Mouse (Mus musculus) cerebellum, postnatal 10 days (tissue): ENCODE data around the gene Alyref.
A peak's percentile ranks its signal among the peaks of the same experiment; 100 is the strongest.
"Not testable (repeated sequence)": the region's sequence is repeated elsewhere in the genome, so short reads cannot be mapped to it uniquely, and the experiment has no call there.

Experiments used
- DNase-seq, 2 experiments: peaks; one replicate each; pipeline ENCODE4 v3.0.0; 2021; ENCODE audit warnings: mixed read lengths in 2 of 2

The Alyref gene

DNA sequence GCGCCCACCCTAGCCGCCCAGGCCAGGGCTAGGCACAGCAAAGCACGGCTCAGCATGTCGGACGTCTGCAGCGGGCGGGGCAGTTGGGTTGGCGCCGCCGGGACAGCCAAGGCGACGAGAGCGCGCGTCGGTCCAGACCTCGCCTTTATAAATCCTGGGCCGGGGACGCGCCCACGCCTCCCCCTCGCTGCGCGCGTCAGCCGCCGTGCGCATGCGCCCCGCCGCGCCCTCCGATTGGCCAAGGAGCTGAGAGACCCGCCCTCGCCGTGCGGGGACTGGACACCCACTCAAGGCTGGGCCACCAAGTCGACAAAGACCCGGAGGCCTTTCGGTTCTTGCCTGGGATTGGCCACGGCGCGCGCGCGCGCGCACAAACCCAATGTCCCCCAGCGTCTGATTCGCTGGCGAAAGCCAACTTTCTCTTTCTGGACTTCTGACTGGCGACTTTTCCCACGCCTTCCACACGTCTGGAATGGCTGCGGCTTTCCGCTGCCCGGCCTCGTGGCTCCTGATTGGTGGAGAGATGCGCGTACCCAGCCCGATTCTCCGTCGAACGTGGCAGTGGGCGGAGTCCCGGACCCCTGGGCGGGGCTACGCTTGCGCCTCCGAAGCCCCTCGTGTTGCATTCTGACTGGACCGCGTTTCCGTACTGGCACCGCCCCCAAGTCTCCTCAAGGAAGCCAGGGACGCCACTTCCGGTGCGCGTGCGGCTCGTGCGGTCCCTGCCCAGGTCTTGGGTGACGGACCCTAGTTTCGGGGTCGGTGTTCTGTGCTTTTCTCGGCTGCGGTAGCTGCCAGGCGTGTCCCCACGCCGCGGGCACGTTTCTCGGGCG lies 25.2 kb downstream of the Alyref start, which contains the start of gene P4hb:
P4hb (minus strand) TSS at position 502 of the 833 bp plus-strand sequence.
- peak; percentile 100 for DNase-seq

GRCm38 (mm10) chr11:120572417-120572751 lies 25.8 kb downstream of the Alyref start:
- DNase-seq: no peak

DNA sequence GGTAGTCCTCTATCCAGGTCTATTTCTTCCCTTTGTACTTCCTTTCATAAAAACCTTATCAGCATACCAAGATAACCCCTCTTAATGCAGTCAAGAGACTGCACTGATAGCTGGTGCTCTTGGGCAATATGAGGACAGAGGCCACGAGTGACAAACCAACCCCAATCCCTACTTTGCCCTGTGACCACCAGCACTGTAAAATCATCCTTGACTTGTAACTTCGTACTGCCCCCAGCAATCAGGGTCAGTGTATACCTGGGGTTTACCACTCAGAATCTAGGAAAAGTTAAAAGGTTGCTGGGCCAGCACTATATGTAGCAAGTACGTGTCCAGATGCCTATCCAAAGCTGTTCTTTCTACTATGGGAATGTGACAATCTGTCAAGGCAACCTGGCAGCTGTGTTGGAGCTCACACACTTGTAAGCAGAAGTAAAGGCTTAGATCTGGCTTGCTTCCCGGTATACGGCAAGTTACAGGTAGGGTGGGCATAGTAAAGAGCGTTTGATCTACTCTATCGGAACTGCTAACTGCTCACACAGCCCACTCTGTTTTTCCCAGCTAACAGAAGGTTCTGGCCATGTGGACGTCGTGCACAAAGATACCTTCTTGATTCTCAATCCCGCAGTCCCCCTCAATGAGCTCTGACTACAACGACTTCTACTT lies 26.3 kb downstream of the Alyref start:
- DNase-seq: peak; percentile 20 to 34

- no peak for DNase-seq
These were observed 27.0 kb downstream of the Alyref start for GRCm38 (mm10) chr11:120571122-120571521.

DNA sequence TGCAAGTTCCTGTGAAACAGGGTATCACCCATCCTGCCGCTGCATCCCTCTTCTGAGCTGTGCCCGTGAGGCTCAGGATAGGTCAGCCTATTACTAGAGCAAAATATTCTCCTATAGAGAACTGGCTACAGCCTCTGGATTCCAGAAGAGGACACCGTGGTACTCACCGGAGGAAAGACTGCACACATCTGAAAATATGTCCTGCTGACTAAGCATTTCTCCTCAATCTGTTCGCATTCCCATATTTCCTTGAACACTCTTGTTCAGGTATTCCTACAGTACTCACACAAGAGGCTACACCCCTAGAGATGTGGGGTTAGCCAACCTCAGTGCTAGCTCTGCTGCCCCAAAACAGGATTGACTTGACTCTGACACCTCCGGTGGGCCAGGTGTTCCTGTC lies 29.8 kb downstream of the Alyref start:
- DNase-seq: no peak

GRCm38 (mm10) chr11:120565114-120565513 lies 33.1 kb downstream of the Alyref start:
- DNase-seq: no peak

GRCm38 (mm10) chr11:120562949-120563348 lies 35.2 kb downstream of the Alyref start:
- DNase-seq: no peak

DNA sequence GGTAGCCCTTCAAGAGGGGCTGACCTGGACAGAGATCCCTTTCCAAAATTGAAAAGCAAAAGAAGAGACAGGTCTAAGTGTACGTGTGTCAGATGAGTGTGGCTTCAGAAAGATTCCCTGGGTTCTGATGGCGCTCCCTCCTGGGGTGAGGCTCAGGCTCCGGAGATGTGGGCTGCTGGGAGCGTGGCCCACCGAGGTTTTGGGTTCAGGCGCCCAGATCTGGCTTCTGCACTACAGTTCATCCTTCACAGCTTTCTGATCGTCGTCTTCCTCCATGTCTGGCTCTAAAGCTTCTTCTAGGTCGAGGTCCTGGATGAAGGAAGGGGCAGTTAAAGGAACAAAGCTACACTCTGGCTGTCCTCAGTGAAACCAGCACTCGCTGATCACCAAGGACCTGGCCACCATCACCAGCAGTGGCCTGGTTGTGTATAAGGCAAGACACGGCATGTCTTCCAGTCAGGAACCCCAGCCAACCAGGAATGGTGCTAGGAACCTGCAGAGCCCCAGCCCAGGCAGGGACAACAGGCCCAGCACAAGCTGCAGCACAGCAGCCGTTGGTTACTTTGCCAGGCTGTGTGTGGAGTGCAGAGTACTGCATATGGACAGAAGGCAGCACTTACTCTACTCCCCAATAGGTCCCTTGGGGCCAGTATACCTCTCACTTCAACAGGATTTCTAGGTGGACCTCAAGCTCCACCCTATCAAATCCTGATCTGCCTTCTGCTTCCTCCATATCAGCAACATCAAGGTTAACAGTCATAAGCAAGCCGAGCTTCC lies 37.0 kb downstream of the Alyref start:
- no peak for DNase-seq

GRCm38 (mm10) chr11:120558843-120559242 lies 39.3 kb downstream of the Alyref start:
- not testable (repeated sequence) for DNase-seq

DNA sequence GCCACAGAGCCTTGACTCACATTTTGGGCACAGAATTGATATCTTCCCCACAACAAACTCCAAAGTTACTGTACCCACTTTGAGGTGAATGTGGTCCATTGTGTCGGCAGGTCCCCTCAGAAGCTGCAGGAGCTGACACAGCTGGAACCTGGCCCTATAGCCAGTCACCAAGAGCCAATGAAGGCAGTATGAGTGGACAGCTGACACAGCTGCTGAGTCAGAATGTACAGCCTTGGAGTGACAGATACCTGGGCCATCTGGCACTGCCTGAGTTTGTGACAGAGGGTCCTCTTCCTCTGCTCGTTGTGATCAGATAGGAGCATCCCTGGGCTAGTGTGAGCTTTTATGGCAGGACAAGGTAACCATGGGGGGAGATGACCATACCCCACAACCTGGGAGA lies 42.9 kb downstream of the Alyref start:
- DNase-seq: no peak

DNA sequence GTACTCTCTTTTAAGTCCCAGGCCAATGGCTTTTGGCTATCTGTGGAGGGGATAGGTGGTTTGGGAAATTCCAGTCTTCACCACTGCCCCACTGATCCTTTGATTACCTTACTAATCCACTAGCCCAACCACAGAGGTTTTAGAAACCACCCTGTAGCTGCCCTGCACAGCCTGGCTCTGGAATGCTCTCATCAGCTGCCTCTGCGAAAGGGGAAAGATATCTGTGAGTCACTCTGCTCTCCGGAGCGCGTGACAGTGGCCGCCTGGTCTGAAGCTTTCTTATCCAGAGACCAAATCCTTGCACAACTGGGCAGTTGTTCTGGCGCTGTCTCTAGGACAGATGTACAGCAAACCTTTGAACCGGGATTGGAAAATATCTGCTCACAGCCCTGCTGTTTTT lies 43.3 kb downstream of the Alyref start:
- DNase-seq: no peak

DNA sequence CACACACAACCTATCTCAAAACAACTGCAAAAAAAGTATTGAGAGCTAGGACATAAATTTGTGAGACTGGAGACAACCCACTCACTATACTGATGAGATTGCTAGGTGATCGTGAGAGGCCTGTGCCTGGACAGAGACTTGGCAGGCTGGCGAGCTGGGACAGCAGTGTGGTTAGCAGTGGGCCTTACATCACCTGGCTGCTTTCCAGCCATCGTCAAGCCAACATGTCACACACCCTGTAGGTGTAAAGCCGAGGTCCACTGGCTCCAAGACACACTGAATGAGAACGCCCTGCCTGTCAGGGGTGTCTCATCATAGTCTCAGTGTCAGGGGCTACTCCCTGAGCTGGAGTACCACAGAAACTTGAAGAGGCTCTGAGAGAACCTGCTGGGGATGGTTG lies 45.4 kb downstream of the Alyref start:
- no peak for DNase-seq

DNA sequence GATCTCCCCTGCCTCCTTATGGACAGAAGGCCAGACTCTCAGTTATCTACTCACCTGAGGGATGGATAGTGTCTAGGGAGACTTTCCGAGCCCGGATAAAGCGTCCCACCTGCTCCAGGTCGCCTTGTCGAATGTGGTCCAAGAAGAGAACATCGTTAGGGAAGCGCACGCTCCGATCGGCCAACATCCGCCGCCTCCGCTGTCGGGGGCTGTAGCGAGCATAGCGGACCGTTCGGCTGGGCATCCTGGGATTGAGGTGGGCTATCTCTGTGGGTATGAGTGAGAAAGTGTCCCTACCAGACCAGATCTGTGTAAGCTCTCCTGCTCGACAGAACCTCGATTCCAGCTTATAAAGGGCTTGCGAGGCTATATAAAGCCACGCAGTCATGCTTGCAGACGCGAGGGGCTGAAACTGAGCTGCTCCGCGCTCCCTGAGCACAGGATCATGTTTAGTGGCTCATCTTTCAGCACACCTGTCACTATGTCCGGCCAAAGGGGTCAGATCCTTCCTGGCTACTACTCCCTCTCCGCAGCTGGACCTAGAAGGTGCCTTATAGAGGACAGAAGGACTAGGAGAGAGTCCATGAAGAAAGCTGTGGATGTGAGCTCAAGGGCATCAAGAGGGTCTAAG lies 47.2 kb downstream of the Alyref start, which contains the start of gene Ppp1r27:
Ppp1r27 (minus strand) TSS at position 323 of the 631 bp plus-strand sequence.
- DNase-seq: no peak

- DNase-seq: peak in 1 of 2 experiments; percentile 41
These were observed 48.0 kb downstream of the Alyref start for GRCm38 (mm10) chr11:120549986-120550809.

GRCm38 (mm10) chr11:120549168-120549945 lies 48.8 kb downstream of the Alyref start, which contains the start of gene Mcrip1:
Mcrip1 (minus strand) TSS chr11:120549727.
- DNase-seq: peak; percentile 98

- no peak for DNase-seq
These were observed 49.4 kb downstream of the Alyref start for GRCm38 (mm10) chr11:120548786-120549167.

- DNase-seq: no peak
These were observed 50.0 kb downstream of the Alyref start for GRCm38 (mm10) chr11:120548214-120548613.

- DNase-seq: no peak
These were observed 50.7 kb downstream of the Alyref start for GRCm38 (mm10) chr11:120547469-120547868.

DNA sequence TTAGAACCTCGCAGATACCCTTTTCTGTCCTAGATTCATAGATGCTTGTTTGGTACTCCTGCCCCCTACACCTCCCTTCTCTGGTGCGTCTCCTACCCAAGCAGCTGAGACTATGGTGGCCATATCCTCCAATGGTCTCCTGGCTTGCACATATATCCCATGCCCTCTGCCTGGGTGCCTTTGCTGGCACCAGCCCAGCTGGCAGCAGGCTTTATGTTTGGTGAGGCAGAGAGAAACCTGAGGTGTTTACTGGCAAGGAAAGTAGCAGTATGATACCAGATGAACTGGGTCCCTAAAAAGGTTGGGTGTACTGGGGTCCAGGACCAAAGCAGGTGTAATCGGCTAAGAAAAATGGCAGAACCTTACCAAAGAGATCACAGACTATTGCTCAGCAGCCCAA lies 52.2 kb downstream of the Alyref start:
- no peak for DNase-seq

- DNase-seq: no peak
These were observed 55.8 kb downstream of the Alyref start for GRCm38 (mm10) chr11:120542376-120542775.
